Mouse (Mus musculus) liver, postnatal 0 days (tissue): ENCODE measurements at regions not wholly inside any gene's neighbourhood (a gene's known extent, or its start where the extent isn't known, plus 50 kb on each side); places are given as distances from the start of the nearest gene placed in this dataset.

Source experiments
- ATAC-seq: fragments of 200-750 bp; cut with Nextera tagmentation; 2 replicates; pipeline ENCODE4 v1.8.0; 2017; ENCODE audit warnings: mild to moderate bottlenecking, moderate library complexity
- DNase-seq: peaks from one replicate; pipeline ENCODE4 v3.0.0-alpha.2; 2016
- H3K27ac ChIP-seq: fragments of 300-500 bp; sonication (generic); 2 replicates; pipeline ENCODE4 v1.5.1; 2014; ENCODE audit warnings: antibody characterized with exemption, moderate library complexity, mild to moderate bottlenecking, low read depth
- H3K27me3 ChIP-seq: fragments of 300-500 bp; sonication (generic); 2 replicates; pipeline ENCODE4 v1.6.1; 2014; ENCODE audit warnings: low read length, control low read depth, mixed read lengths; ENCODE audit not compliant: insufficient read depth
- H3K36me3 ChIP-seq: fragments of 300-500 bp; sonication (generic); replicated peaks from 2 replicates; pipeline ENCODE4 v1.6.1; 2014; ENCODE audit warnings: mild to moderate bottlenecking, control low read depth, low read length, moderate library complexity, mixed read lengths; ENCODE audit not compliant: insufficient read depth
- H3K4me1 ChIP-seq: fragments of 300-500 bp; sonication (generic); 2 replicates; pipeline ENCODE4 v1.6.1; 2014; ENCODE audit warnings: antibody characterized with exemption, mild to moderate bottlenecking, control low read depth; ENCODE audit not compliant: insufficient read depth
- H3K4me2 ChIP-seq: fragments of 300-500 bp; sonication (generic); 2 replicates; pipeline ENCODE4 v1.6.1; 2014; ENCODE audit warnings: low read depth, mild to moderate bottlenecking, low read length, moderate library complexity, mixed read lengths
- H3K4me3 ChIP-seq: fragments of 300-500 bp; sonication (generic); 2 replicates; pipeline ENCODE4 v1.5.1; 2014; ENCODE audit warnings: low read depth, low read length
- H3K9ac ChIP-seq: fragments of 300-500 bp; sonication (generic); replicated peaks from 2 replicates; pipeline ENCODE4 v1.6.1; 2014; ENCODE audit warnings: mild to moderate bottlenecking, moderate library complexity
- H3K9me3 ChIP-seq: fragments of 300-500 bp; sonication (generic); 2 replicates; pipeline ENCODE4 v1.6.1; 2016; ENCODE audit warnings: mild to moderate bottlenecking, control low read depth, low read length, mixed read lengths
- CTCF ChIP-seq: sonication (generic); IDR thresholded peaks from 2 replicates; pipeline ENCODE4 v1.5.1; 2016; ENCODE audit warnings: antibody characterized with exemption, low read depth
- EP300 ChIP-seq: IDR thresholded peaks from 2 replicates; pipeline ENCODE4 v1.6.1; 2016; ENCODE audit warnings: antibody characterized with exemption, low read depth, mild to moderate bottlenecking
- WGBS: fragments of 180-500 bp; shearing (Covaris S2); extraction: QIAGEN DNeasy Blood & Tissue Kit; methylation state at CpG from one replicate; pipeline ENCODE4 v1.1.7; 2014; ENCODE audit not compliant: insufficient replicate concordance; 5-methylcytosine and 5-hydroxymethylcytosine counted together

GRCm38 (mm10) chr4:89508103-89508763, 171.0 kb upstream of the Dmrta1 start:
- no peak for TF ChIP-seq EP300
- Histone ChIP-seq H3K36me3 (no peaks in the 10 kb centered on the region), H3K9me3 (no peaks in the 10 kb centered on the region), H3K4me3 (no peak overlapping the region), H3K27me3 (no peaks in the 10 kb centered on the region), H3K4me2 (no peak overlapping the region), H3K9ac (no peak overlapping the region), H3K27ac (no peak overlapping the region), H3K4me1 (no peaks in the 10 kb centered on the region; the same call in 1 of the 2 replicates)
- ATAC-seq (no peak), DNase-seq (no peak)
- WGBS: 30% methylated on average over 6 of the region's 6 CpGs

GRCm38 (mm10) chr4:89505368-89505819, 173.8 kb upstream of the Dmrta1 start:
- WGBS: 18% methylated on average over 6 of the region's 6 CpGs
- Histone ChIP-seq H3K27me3 (no peaks in the 10 kb centered on the region), H3K9ac (no peak overlapping the region), H3K4me3 (no peak overlapping the region), H3K9me3 (no peaks in the 10 kb centered on the region), H3K36me3 (no peaks in the 10 kb centered on the region), H3K4me2 (no peak overlapping the region), H3K27ac (no peak overlapping the region), H3K4me1 (no peaks in the 10 kb centered on the region)
- DNase-seq (no peak), ATAC-seq (no peak)
- TF ChIP-seq CTCF (no peak), EP300 (no peak)

DNA sequence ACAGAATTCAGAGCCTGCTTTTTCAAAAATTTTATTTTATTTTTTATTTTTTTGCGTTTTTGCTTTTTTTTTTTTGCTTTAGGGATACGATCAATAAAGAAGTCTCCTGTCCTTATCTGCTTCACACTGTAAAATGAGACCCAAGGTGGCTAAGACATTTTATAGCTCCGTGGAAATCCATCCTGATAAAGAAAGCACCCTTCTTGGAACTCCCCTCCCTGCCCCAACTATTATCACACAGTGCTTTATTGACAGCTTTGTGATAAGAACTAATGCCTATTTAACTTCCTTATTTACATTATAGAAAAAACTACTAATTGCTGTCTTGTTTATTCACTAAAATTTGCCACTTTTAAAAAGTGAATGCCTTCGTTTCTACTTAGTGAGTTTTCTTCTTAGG, 179.0 kb upstream of the Dmrta1 start:
- Histone ChIP-seq H3K4me3 (no peak overlapping the region), H3K4me1 (no peaks in the 10 kb centered on the region), H3K36me3 (no peaks in the 10 kb centered on the region), H3K27ac (no peak overlapping the region), H3K4me2 (no peak overlapping the region), H3K9me3 (no peaks in the 10 kb centered on the region), H3K9ac (no peak overlapping the region), H3K27me3 (no peaks in the 10 kb centered on the region)
- ATAC-seq (no peak), DNase-seq (no peak)
- TF ChIP-seq EP300 (peak; percentile 15; the same call in 1 of the 2 replicates), CTCF (no peak)
- WGBS: 28% methylated on average over 4 of the region's 4 CpGs

DNA sequence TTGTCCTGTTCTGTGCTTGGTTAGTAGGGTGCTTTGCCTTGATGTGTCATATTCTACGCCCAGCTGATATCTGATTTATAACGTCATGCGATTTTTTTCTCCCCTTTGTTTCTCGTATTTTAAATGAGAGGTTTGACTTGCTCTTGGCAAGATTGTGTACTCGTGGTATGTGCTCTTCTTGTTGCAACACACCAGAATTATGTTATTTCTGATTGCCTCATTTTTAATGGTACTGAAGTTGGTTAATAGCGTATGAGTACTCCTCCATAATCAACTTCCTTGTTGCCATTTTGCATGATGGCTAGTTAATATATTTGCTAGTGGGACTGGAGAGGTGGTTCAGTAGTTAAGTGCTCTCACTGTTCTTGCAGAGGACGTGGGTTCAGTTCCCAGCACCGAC, 180.1 kb upstream of the Cdkn2b start:
- H3K4me1 ChIP-seq: peaks cover 8% of the 10 kb centered on the region
- H3K36me3 ChIP-seq: no peaks in the 10 kb centered on the region
- ATAC-seq (no peak), DNase-seq (no peak)
- no peak overlapping the region for H3K4me2 ChIP-seq
- no peak overlapping the region for H3K9ac ChIP-seq
- no peak for TF ChIP-seq EP300
- no peak for TF ChIP-seq CTCF
- no peak overlapping the region for H3K4me3 ChIP-seq
- H3K27me3 ChIP-seq: no peaks in the 10 kb centered on the region
- H3K9me3 ChIP-seq: no peaks in the 10 kb centered on the region
- H3K27ac ChIP-seq: no peak overlapping the region
- WGBS: 77% methylated on average over 8 of the region's 8 CpGs

- no peak overlapping the region for H3K27ac ChIP-seq
- H3K36me3 ChIP-seq: no peaks in the 10 kb centered on the region
- ATAC-seq: no peak
- TF ChIP-seq CTCF: no peak
- no peak for TF ChIP-seq EP300
- WGBS: 62% methylated on average over 5 of the region's 5 CpGs
- no peak for DNase-seq
- H3K4me1 ChIP-seq: peaks cover 13% of the 10 kb centered on the region
- no peaks in the 10 kb centered on the region for H3K27me3 ChIP-seq
- no peak overlapping the region for H3K4me2 ChIP-seq
- H3K9me3 ChIP-seq: no peaks in the 10 kb centered on the region
- H3K4me3 ChIP-seq: no peak overlapping the region
- H3K9ac ChIP-seq: no peak overlapping the region
Observed at GRCm38 (mm10) chr4:89487416-89488165, 176.8 kb upstream of the Cdkn2b start.

DNA sequence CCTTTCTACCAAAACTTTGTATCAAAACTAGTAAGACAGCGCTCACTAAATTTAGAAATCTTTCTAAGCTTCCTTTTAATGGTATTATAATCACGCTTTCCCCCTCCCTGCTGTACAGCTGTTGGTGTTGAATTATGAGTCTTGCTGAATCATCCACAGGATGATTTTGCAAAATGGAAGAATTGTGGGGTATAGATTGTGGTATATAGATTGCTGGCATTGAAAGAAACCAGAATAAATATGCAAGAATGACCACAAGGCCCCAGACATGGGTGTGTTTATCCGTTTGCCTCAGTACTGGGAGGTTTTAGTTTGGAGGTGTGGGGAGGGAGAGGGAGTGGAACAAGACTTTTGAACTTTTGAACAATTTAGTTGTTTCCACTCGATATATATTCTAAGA, 176.1 kb upstream of the Cdkn2b start:
- no peak for DNase-seq
- no peaks in the 10 kb centered on the region for H3K27me3 ChIP-seq
- no peak overlapping the region for H3K4me2 ChIP-seq
- H3K9ac ChIP-seq: no peak overlapping the region
- WGBS: 56% methylated on average over 4 of the region's 4 CpGs
- no peaks in the 10 kb centered on the region for H3K36me3 ChIP-seq
- H3K4me1 ChIP-seq: peaks cover 13% of the 10 kb centered on the region
- TF ChIP-seq EP300 (peak; percentile 23; the same call in 1 of the 2 replicates), CTCF (no peak)
- H3K27ac ChIP-seq: 0 out of 2 replicates have a peak overlapping the region, but pooled peaks have one; percentile 49
- H3K9me3 ChIP-seq: no peaks in the 10 kb centered on the region
- H3K4me3 ChIP-seq: no peak overlapping the region
- peak; percentile 43 for ATAC-seq
